Mouse (Mus musculus) stomach, embryonic 15.5 days (tissue): ENCODE data around the gene Clk4. TPM values are rescaled to one million over a fixed set of nuclear protein-coding genes. Genes with fewer than 3 reads are reported as not detected.

Source experiments
- ATAC-seq: fragments of 200-750 bp; cut with Nextera tagmentation; 2 replicates; pipeline ENCODE4 v1.8.0; 2017; ENCODE audit warnings: low read depth, moderate number of reproducible peaks, moderate TSS enrichment; ENCODE audit not compliant: insufficient read depth, low FRiP score
- H3K27ac ChIP-seq: fragments of 300-500 bp; sonication (generic); 2 replicates; pipeline ENCODE4 v1.5.1; 2015; ENCODE audit warnings: mild to moderate bottlenecking, inconsistent platforms
- H3K27me3 ChIP-seq: fragments of 300-500 bp; sonication (generic); replicated peaks from 2 replicates; pipeline ENCODE4 v1.6.1; 2015; ENCODE audit warnings: inconsistent platforms
- H3K36me3 ChIP-seq: fragments of 300-500 bp; sonication (generic); 2 replicates; pipeline ENCODE4 v1.6.1; 2015; ENCODE audit warnings: inconsistent platforms
- H3K4me1 ChIP-seq: fragments of 300-500 bp; sonication (generic); 2 replicates; pipeline ENCODE4 v1.6.1; 2015; ENCODE audit warnings: inconsistent platforms
- H3K4me2 ChIP-seq: fragments of 300-500 bp; sonication (generic); 2 replicates; pipeline ENCODE4 v1.6.1; 2015; ENCODE audit warnings: mild to moderate bottlenecking, inconsistent platforms
- H3K4me3 ChIP-seq: fragments of 300-500 bp; sonication (generic); replicated peaks from 2 replicates; pipeline ENCODE4 v1.5.1; 2015; ENCODE audit warnings: inconsistent platforms
- H3K9ac ChIP-seq: fragments of 300-500 bp; sonication (generic); 2 replicates; pipeline ENCODE4 v1.6.1; 2015; ENCODE audit warnings: inconsistent platforms
- H3K9me3 ChIP-seq: fragments of 300-500 bp; sonication (generic); 2 replicates; pipeline ENCODE4 v1.6.1; 2016; ENCODE audit warnings: inconsistent platforms
- WGBS: fragments of 180-500 bp; shearing (Covaris S2); methylation state at CpG from one replicate; pipeline ENCODE4 v1.1.7; 2015; 5-methylcytosine and 5-hydroxymethylcytosine counted together
- polyA plus RNA-seq: library from polyadenylated mRNA; unstranded; fragments of >200 nt; fragmentation: Nextera tagmentation; extraction: Ambion mirVana; gene quantifications from 2 replicates; pipeline ENCODE4 v1.2.1, GENCODE M21; 2015

The Clk4 gene
- polyA plus RNA-seq: 106 and 107 TPM in 2 replicates

- Histone ChIP-seq H3K4me2 (peak within 1 kb of the TSS; percentile 94), H3K9me3 (no peaks in the 10 kb centered on the region), H3K9ac (peak within 1 kb of the TSS; percentile 48; the same call in 1 of the 2 replicates), H3K27ac (peak within 1 kb of the TSS; percentile 91), H3K36me3 (no peaks in the 10 kb centered on the region), H3K4me3 (peak within 1 kb of the TSS; percentile 99), H3K4me1 (peaks cover 10% of the 10 kb centered on the region), H3K27me3 (no peaks in the 10 kb centered on the region)
- ATAC-seq: no peak
- WGBS: 85% methylated on average over 3 of the region's 3 CpGs
Observed at GRCm38 (mm10) chr11:51261680-51262219, at the start of gene Clk4. Gene Clk4 (plus strand): TSS chr11:51261730.

- 88% methylated on average over 7 of the region's 7 CpGs for WGBS
- Histone ChIP-seq H3K27ac (no peak overlapping the region), H3K4me2 (no peak overlapping the region), H3K36me3 (no peaks in the 10 kb centered on the region), H3K4me3 (no peak overlapping the region), H3K4me1 (no peaks in the 10 kb centered on the region), H3K9me3 (no peaks in the 10 kb centered on the region), H3K9ac (no peak overlapping the region), H3K27me3 (no peaks in the 10 kb centered on the region)
- no peak for ATAC-seq
Observed at GRCm38 (mm10) chr11:51214021-51214420, 47.5 kb upstream of the Clk4 start.

- Histone ChIP-seq H3K4me1 (no peaks in the 10 kb centered on the region), H3K4me3 (no peak overlapping the region), H3K9me3 (no peaks in the 10 kb centered on the region), H3K27me3 (no peaks in the 10 kb centered on the region), H3K4me2 (no peak overlapping the region), H3K9ac (no peak overlapping the region), H3K36me3 (no peaks in the 10 kb centered on the region), H3K27ac (no peak overlapping the region)
- no peak for ATAC-seq
- WGBS: 80% methylated on average over 12 of the region's 12 CpGs
Observed at GRCm38 (mm10) chr11:51219396-51219980, 42.0 kb upstream of the Clk4 start.

- no peak for ATAC-seq
- WGBS: 93% methylated on average over 11 of the region's 11 CpGs
- no peaks in the 10 kb centered on the region for H3K27me3 ChIP-seq
Observed at GRCm38 (mm10) chr11:51220308-51220707, 41.2 kb upstream of the Clk4 start, which contains the start of gene Gm12569. Gene Gm12569 (plus strand): TSS chr11:51220473.

GRCm38 (mm10) chr11:51227104-51227503 is 34.4 kb upstream of the Clk4 start:
- Histone ChIP-seq H3K4me1 (no peaks in the 10 kb centered on the region), H3K4me2 (no peak overlapping the region), H3K9me3 (no peaks in the 10 kb centered on the region), H3K36me3 (no peaks in the 10 kb centered on the region), H3K27me3 (no peaks in the 10 kb centered on the region), H3K4me3 (no peak overlapping the region), H3K27ac (no peak overlapping the region), H3K9ac (no peak overlapping the region)
- 81% methylated on average over 4 of the region's 4 CpGs for WGBS
- no peak for ATAC-seq

More at GRCm38 (mm10) chr11:51220308-51220707, 41.2 kb upstream of the Clk4 start, which contains the start of gene Gm12569:
- no peaks in the 10 kb centered on the region for H3K36me3 ChIP-seq
- H3K9ac ChIP-seq: no peak within 1 kb of the TSS
- H3K27ac ChIP-seq: no peak within 1 kb of the TSS
- no peaks in the 10 kb centered on the region for H3K9me3 ChIP-seq
- H3K4me1 ChIP-seq: no peaks in the 10 kb centered on the region
- no peak within 1 kb of the TSS for H3K4me2 ChIP-seq
- no peak within 1 kb of the TSS for H3K4me3 ChIP-seq

GRCm38 (mm10) chr11:51234626-51235025 is 26.9 kb upstream of the Clk4 start:
- no peaks in the 10 kb centered on the region for H3K27me3 ChIP-seq
- WGBS: 81% methylated on average over 9 of the region's 9 CpGs
- no peaks in the 10 kb centered on the region for H3K9me3 ChIP-seq
- H3K4me2 ChIP-seq: no peak overlapping the region
- H3K36me3 ChIP-seq: no peaks in the 10 kb centered on the region
- H3K9ac ChIP-seq: no peak overlapping the region
- no peak for ATAC-seq
- no peak overlapping the region for H3K27ac ChIP-seq
- H3K4me1 ChIP-seq: no peaks in the 10 kb centered on the region
- no peak overlapping the region for H3K4me3 ChIP-seq

GRCm38 (mm10) chr11:51242897-51243296 is 18.6 kb upstream of the Clk4 start:
- 84% methylated on average over 2 of the region's 2 CpGs for WGBS
- no peaks in the 10 kb centered on the region for H3K4me1 ChIP-seq
- H3K9ac ChIP-seq: no peak overlapping the region
- no peak for ATAC-seq
- no peak overlapping the region for H3K4me3 ChIP-seq
- no peaks in the 10 kb centered on the region for H3K9me3 ChIP-seq
- H3K27ac ChIP-seq: no peak overlapping the region
- H3K4me2 ChIP-seq: no peak overlapping the region
- H3K36me3 ChIP-seq: no peaks in the 10 kb centered on the region
- no peaks in the 10 kb centered on the region for H3K27me3 ChIP-seq

GRCm38 (mm10) chr11:51257006-51257405 is 4.5 kb upstream of the Clk4 start:
- Histone ChIP-seq H3K27me3 (no peaks in the 10 kb centered on the region), H3K4me1 (no peaks in the 10 kb centered on the region), H3K9me3 (no peaks in the 10 kb centered on the region), H3K9ac (no peak overlapping the region), H3K4me3 (no peak overlapping the region), H3K27ac (no peak overlapping the region), H3K4me2 (no peak overlapping the region), H3K36me3 (no peaks in the 10 kb centered on the region)
- ATAC-seq: no peak
- 88% methylated on average over 4 of the region's 4 CpGs for WGBS

GRCm38 (mm10) chr11:51262342-51263285 is 1.1 kb downstream of the Clk4 start, which contains the start of gene BC049762:
Gene BC049762 (minus strand): TSS chr11:51263046.
- ATAC-seq: peak; percentile 97
- peaks cover 10% of the 10 kb centered on the region for H3K4me1 ChIP-seq
- no peaks in the 10 kb centered on the region for H3K27me3 ChIP-seq
- peak within 1 kb of the TSS; percentile 94 for H3K4me2 ChIP-seq
- H3K36me3 ChIP-seq: peaks cover 3% of the 10 kb centered on the region; the same call in 1 of the 2 replicates
- peak within 1 kb of the TSS; percentile 99 for H3K4me3 ChIP-seq
- peak within 1 kb of the TSS; percentile 91 for H3K27ac ChIP-seq
- H3K9ac ChIP-seq: peak within 1 kb of the TSS; percentile 97
- WGBS: 7% methylated on average over 57 of the region's 57 CpGs
- H3K9me3 ChIP-seq: no peaks in the 10 kb centered on the region

GRCm38 (mm10) chr11:51263286-51263831 is 1.8 kb downstream of the Clk4 start:
- Histone ChIP-seq H3K4me2 (peak overlapping the region; percentile 71), H3K9me3 (no peaks in the 10 kb centered on the region), H3K27me3 (no peaks in the 10 kb centered on the region), H3K4me1 (peaks cover 10% of the 10 kb centered on the region), H3K27ac (peak overlapping the region; percentile 90), H3K9ac (peak overlapping the region; percentile 97), H3K4me3 (peak overlapping the region; percentile 99), H3K36me3 (peaks cover 3% of the 10 kb centered on the region; the same call in 1 of the 2 replicates)
- WGBS: 0% methylated on average over 46 of the region's 50 CpGs
- ATAC-seq: peak; percentile 45

- H3K4me1 ChIP-seq: peaks cover 10% of the 10 kb centered on the region
- peaks cover 3% of the 10 kb centered on the region; the same call in 1 of the 2 replicates for H3K36me3 ChIP-seq
- WGBS: 8% methylated on average over 6 of the region's 6 CpGs
- no peaks in the 10 kb centered on the region for H3K9me3 ChIP-seq
- H3K27ac ChIP-seq: peak overlapping the region; percentile 18; the same call in 1 of the 2 replicates
- no peak overlapping the region for H3K9ac ChIP-seq
- H3K4me3 ChIP-seq: peak overlapping the region; percentile 99
- peak overlapping the region; percentile 71 for H3K4me2 ChIP-seq
- no peak for ATAC-seq
- no peaks in the 10 kb centered on the region for H3K27me3 ChIP-seq
Observed at GRCm38 (mm10) chr11:51264352-51264751, 2.8 kb downstream of the Clk4 start.
